Mouse (Mus musculus) mammary gland, adult 2 months (tissue): ENCODE data around the gene Pla2g12b. TPM values are rescaled to one million over a fixed set of nuclear protein-coding genes. Genes with fewer than 3 reads are reported as not detected.

Source experiments
- polyA plus RNA-seq: library from polyadenylated mRNA; depleted of rRNA; stranded (reverse); fragments of >200 nt; gene quantifications from 2 replicates; pipeline ENCODE4 v1.2.3, GENCODE M21; 2012; ENCODE audit warnings: low replicate concordance; rRNA removed

Pla2g12b gene
- not detected in 2 replicates for polyA plus RNA-seq

GRCm38 (mm10) chr10:59402899-59403792, at the start of gene Pla2g12b:
Gene Pla2g12b, plus strand, starts transcription at chr10:59403660.

GRCm38 (mm10) chr10:59395461-59395860, 8.0 kb upstream of the Pla2g12b start, which contains the start of gene Gm10273:
Gene Gm10273, plus strand, starts transcription at chr10:59395632.

GRCm38 (mm10) chr10:59441735-59442134, 38.3 kb downstream of the Pla2g12b start, which contains the start of gene Oit3:
Gene Oit3, minus strand, starts transcription at chr10:59441778.

Other genes with a start within 250 kb of the Pla2g12b start
- gene Sept10, start 181.8 kb upstream of the Pla2g12b start, polyA plus RNA-seq, result 6.7 and 13.1 TPM in 2 replicates
- gene Sowahc, start 181.7 kb upstream of the Pla2g12b start, polyA plus RNA-seq, result 9.8 and 13.0 TPM in 2 replicates
- gene P4ha1, start 80.4 kb upstream of the Pla2g12b start, polyA plus RNA-seq, result 8.8 and 18.6 TPM in 2 replicates
- 4.4 and 37.2 TPM in 2 replicates for gene Gm10273, start 8.0 kb upstream of the Pla2g12b start, polyA plus RNA-seq
- 0.14 and 0.80 TPM in 2 replicates for gene Oit3, start 38.1 kb downstream of the Pla2g12b start, polyA plus RNA-seq
- not detected in 2 replicates for gene Gm10322, start 212.4 kb downstream of the Pla2g12b start, polyA plus RNA-seq
- 9.0 and 10.1 TPM in 2 replicates for gene Mcu, start 213.0 kb downstream of the Pla2g12b start, polyA plus RNA-seq